Mouse (Mus musculus): ENCODE measurements at regions not wholly inside any gene's neighbourhood (a gene's known extent, or its start where the extent isn't known, plus 50 kb on each side); places are given as distances from the start of the nearest gene placed in this dataset.
"Not testable (repeated sequence)": the region's sequence is repeated elsewhere in the genome, so short reads cannot be mapped to it uniquely, and the experiment has no call there.

DNA sequence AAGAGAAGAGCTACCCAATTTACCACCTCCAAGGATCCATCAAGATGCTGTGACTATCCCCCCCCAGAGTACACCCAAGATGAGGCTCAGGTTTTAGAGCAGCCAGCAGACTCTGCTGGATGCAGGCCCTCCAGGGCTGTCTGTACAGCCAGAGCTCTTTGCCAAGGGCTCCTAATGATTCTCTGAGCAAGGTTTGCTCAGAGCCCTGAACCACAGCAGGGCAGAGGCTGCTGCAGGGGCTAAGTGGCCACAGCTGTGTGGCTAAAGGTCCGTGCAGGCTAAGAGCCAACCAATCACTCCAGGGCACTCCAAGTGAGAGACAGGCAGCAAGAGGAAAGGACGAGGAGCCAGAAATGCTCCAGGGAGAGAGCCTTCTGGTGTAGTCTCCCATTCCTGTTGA, 289.2 kb upstream of the Kdm8 start:
- DNase-seq (ENCODE audit: low spot score in 2 of 2): no peak

GRCm38 (mm10) chr7:125166881-125167351, 277.6 kb upstream of the Kdm8 start:
- no peak for DNase-seq (ENCODE audit: low spot score in 2 of 2)

GRCm38 (mm10) chr7:125167666-125168065, 276.8 kb upstream of the Kdm8 start:
- DNase-seq (ENCODE audit: low spot score in 2 of 2): no peak

- peak; percentile 59 to 61 for DNase-seq (ENCODE audit: low spot score in 2 of 2)
These were observed 262.9 kb upstream of the Kdm8 start for GRCm38 (mm10) chr7:125181548-125181947.

- peak in 1 of 2 experiments; percentile 2 for DNase-seq (ENCODE audit: low spot score in 2 of 2)
These were observed 262.2 kb upstream of the Kdm8 start for GRCm38 (mm10) chr7:125182266-125182665.

GRCm38 (mm10) chr7:125183011-125183410, 261.5 kb upstream of the Kdm8 start:
- DNase-seq (ENCODE audit: low spot score in 2 of 2): not testable (repeated sequence)

DNA sequence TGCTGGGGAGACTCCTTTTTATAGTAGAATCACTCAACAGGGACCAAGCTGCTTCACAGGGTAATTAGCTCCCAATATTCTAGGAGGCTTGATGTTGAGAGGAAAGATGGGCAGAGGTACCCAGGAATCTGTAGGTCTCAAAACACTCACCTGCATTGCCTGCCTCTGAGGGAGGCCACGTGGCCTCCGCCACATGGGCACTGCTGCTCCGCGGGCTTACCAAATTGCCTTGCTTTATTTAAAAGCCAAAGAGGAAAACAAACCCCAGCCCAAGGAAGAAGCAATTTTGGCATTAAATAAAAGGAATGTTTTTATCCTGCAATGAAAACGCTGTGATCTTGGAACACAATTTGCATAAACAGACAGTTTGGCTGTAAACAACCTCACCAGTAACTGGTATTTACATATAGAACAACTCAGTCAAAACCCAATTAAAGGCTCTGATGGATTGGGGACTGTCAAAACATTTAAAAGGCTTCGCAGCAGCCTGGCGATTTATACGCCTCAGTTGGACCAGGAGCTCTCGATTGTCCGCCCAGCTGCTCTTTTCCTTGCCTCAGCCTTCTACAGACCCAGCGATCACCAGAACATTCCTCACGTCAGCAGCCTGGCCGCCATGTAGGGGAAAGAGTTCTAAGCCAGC, 259.3 kb upstream of the Kdm8 start:
- DNase-seq (ENCODE audit: low spot score in 2 of 2): no peak

- DNase-seq (ENCODE audit: low spot score in 2 of 2): no peak
These were observed 257.3 kb upstream of the Kdm8 start for GRCm38 (mm10) chr7:125187011-125187740.

DNA sequence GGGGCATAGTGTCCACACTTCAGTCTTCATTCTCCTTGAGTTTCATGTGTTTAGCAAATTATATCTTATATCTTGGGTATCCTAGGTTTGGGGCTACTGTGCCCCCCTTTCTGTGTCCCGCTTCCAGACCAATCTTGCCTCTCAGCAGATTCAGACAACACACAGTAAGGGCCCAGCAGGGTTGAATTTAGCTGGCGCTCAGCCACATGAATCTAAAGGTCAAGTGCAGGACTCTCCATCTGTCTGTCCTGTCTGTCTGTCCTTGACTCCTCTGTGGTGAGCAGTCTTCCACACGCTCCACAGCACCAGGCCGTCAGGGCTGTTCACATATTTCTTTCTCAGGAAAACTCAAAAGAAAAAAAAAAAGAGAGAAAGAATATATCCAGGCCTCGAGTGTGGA, 255.5 kb upstream of the Kdm8 start:
- DNase-seq (ENCODE audit: low spot score in 2 of 2): no peak

DNA sequence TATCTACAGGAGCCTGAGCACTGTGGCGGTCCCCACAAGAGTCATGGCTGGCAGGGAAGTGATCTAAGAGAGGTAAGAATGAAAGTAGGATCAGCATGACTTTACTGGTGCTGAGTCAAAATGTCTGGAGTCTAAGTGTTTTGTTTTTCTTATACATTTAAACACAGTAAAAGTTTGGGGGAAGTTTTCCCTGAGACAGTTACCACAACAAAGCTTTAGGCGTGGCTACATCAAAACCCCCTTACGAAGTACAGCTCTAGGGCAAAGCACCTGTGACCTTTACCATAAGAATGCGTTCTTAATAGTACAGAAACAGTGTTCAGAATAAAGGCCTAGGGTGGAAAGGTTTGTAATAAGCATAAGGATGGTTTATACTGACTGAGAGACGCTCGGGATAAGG, 254.4 kb upstream of the Kdm8 start:
- DNase-seq (ENCODE audit: low spot score in 2 of 2): no peak

- no peak for DNase-seq (ENCODE audit: low spot score in 2 of 2)
These were observed 253.2 kb upstream of the Kdm8 start for GRCm38 (mm10) chr7:125191313-125191712.

DNA sequence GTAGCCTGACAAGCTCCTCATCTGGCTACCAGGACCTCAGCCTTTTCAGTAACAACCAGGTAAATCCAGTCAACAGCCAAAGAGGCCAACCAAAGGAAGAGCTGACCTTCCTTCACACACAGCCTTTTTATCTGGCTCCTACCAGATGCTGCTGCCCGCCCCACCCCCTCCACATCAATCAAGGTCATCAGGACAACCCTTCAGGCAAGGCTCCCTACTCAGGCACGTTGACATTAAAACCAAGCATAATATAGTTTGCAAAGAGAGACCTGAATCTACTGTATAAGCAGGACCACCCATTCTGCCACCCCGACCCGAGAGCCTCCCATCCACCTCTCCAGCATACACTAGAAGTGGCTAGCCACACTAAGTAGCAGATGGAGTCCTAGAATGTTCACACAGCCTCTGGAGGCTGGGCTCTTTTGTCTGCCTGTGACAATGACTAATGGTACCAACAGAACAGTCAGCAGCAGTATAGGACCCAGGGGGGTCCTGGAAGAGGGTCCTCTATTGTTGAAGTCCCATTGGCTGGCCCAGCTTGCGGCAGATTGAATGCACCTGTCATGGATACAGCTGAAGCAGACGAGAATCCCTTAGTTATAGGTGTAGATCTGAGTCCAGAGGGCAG, 233.0 kb upstream of the Kdm8 start:
- no peak for DNase-seq (ENCODE audit: low spot score in 2 of 2)

DNA sequence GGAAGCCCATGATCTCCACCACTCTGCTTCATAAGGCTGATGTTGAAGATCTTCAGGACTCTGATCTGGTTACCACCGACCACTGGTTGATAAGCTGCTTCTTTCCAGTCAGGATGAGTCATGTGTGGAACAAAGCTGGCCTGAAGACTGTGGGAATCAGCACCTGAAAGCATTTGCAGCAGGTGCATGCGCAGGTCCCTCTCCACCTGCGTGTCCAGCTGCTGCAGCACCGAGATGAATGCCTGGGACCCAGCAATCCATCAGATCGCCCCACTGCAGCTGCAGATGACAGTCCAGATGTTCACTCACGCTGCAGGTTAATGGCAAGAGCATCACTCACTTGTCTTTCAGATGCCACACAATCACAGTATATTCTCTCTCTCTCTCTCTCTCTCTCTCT, 230.4 kb upstream of the Kdm8 start:
- no peak for DNase-seq (ENCODE audit: low spot score in 2 of 2)

DNA sequence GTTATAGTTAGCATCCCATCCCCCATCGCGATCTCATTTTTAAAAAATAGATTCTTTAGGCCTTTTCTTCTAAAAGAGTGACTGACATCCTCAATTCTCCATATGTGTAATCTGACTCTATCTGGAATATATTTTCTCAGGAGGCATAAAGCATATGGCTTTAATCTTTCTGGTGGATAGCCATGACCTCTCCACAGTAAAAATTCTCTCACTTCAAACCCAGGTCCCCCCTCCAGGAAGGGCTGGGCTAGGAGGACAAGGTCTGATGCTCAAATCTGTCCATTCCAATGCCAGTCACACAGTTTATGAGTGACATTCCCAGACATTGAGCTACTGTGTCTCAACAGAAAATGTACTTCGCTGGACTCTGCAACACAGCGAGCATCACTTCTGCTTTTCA, 226.8 kb upstream of the Kdm8 start:
- DNase-seq (ENCODE audit: low spot score in 2 of 2): no peak

DNA sequence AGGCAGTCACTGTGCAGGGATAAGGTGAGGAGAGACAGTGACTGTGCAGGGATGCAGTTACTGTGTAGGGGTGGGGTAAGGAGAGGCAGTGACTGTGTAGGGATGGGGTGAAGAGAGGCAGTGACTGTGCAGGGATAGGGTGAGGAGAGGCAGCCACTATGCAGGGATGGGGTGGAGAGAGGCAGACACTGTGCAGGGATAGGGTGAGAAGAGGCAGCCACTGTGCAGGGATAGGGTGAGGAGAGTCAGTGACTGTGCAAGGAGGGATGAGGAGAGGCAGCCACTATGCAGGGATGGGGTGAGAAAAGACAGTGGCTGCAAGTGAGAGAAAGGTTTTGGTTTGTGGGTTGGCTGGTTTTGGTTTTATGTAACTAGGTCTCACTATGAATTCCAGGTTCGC, 221.8 kb upstream of the Kdm8 start:
- no peak for DNase-seq (ENCODE audit: low spot score in 2 of 2)

GRCm38 (mm10) chr7:125234911-125235310, 209.6 kb upstream of the Kdm8 start:
- DNase-seq (ENCODE audit: low spot score in 2 of 2): no peak

DNA sequence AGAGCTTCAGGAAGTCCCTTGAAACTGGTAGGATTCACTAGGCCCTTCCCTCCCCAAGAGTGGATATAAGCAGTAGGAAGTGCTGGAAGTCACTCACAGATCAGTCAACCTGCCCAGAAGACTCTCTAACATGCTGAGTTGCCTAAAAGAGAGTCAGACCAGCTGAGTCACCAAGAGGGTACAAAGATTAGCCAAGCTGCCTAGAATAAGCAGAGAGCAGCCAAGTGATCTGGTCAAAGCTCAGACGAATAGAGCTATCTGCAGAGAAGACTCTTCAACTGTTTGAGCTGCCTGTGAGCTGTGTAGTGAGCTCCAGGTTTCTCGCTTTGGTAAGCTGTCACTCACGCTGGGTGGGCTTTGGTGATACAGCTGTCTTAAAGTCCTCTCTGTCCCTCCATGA, 207.4 kb upstream of the Kdm8 start:
- DNase-seq (ENCODE audit: low spot score in 2 of 2): no peak

GRCm38 (mm10) chr7:125243021-125243420, 201.5 kb upstream of the Kdm8 start:
- DNase-seq (ENCODE audit: low spot score in 2 of 2): no peak

- no peak for DNase-seq (ENCODE audit: low spot score in 2 of 2)
These were observed 196.1 kb upstream of the Kdm8 start for GRCm38 (mm10) chr7:125248386-125248785.

DNA sequence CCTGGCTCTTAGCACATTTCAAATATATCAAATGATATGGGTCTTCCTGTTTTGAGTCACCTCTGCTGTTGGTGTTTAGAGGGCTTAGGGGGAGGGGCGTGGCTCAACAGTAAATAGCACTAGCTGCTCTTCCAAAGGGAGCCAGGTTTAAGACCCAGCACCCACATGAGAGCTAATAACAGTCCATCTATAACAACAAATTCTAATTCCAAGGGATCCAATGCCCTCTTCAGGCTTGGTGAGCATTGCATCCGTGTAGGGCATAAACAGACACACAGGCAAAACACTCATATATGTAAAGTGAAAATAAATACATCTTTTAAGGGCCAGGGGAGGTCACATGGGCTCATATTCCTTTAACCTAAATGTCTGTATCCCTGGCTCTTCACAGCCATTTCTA, 194.1 kb upstream of the Kdm8 start:
- DNase-seq (ENCODE audit: low spot score in 2 of 2): no peak

- DNase-seq (ENCODE audit: low spot score in 2 of 2): no peak
These were observed 193.4 kb upstream of the Kdm8 start for GRCm38 (mm10) chr7:125250970-125251585.

- DNase-seq (ENCODE audit: low spot score in 2 of 2): no peak
These were observed 190.2 kb upstream of the Kdm8 start for GRCm38 (mm10) chr7:125254302-125254701.

DNA sequence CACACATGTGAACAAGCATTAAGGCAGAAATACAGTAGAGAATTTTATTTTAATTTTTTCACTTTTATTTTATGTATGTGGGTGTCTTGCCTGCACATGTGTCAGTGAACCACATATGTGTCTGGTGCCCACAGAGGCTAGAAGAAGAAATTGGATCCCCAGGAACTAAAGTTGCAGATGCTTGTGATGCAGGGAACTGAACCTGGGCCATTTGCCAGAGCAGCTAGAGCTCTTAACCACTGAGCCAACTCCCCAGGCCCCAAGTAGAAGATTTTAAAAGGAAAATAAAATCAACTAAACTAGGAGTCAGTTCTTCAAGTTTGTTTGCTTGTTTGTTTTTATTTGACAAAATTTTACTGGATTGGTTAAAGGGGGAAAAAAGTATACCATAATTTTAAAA, 185.5 kb upstream of the Kdm8 start:
- DNase-seq (ENCODE audit: low spot score in 2 of 2): no peak

All from right cerebral cortex, postnatal 36 days (tissue).